Mouse (Mus musculus) bone marrow, adult 2 months (tissue): ENCODE measurements around the gene Bpifb3.

Experiments
- CTCF ChIP-seq: fragments of 200-500 bp; IDR thresholded peaks from 2 replicates; pipeline ENCODE4 v1.5.1; 2011; ENCODE audit warnings: low read length, control low read depth; ENCODE audit not compliant: control insufficient read depth, insufficient read depth
- POLR2A ChIP-seq: fragments of 200-500 bp; IDR thresholded peaks from 2 replicates; pipeline ENCODE4 v1.6.1; 2011; ENCODE audit warnings: low read depth, mild to moderate bottlenecking, control low read depth, low read length, borderline replicate concordance; ENCODE audit not compliant: control insufficient read depth

GRCm38 (mm10) chr2:153929871-153930413 lies 11.9 kb downstream of the Bpifb3 start:
- TF ChIP-seq POLR2A (no peak), CTCF (peak; percentile 94)
